Mouse (Mus musculus) ES-CJ7 (cell line): ENCODE measurements around the gene Timm22.

Source experiments
- DNase-seq: peaks from one replicate; pipeline ENCODE4 v3.0.0; 2011; ENCODE audit warnings: low read depth, low spot score

Gene Timm22

DNA sequence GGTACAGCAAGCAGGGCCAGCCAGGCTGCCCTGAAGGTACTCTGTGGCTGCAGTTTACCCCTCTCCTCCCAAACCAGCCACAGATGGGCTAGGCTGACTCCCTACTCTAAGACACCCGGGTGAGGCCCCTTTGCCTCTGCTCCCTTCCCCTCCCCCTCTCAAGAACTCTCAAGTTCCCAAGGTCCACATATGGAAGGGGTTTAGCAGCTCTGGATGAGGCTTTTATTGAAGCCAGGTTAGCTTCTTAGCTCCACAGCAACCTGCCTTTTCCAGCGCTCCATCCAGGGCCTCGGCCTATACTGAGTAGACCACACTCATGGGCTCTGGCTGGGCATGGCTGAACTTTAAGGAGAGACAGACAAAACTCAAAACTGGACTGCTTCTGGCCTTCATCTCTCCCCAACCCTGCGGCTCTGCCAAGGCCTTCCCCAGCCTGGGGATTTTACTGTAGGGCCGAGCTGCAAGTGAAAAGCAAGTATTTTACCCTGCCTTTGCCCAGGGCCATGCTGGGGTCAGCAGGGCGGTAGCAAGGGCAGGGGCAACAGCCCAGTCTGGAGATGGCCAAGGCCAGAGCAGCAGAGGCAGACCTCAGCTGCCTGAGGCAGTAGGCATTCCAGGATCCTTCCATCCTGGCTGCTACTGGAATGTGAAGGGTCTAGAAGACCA, 23.3 kb downstream of the Timm22 start:
- no peak for DNase-seq

DNA sequence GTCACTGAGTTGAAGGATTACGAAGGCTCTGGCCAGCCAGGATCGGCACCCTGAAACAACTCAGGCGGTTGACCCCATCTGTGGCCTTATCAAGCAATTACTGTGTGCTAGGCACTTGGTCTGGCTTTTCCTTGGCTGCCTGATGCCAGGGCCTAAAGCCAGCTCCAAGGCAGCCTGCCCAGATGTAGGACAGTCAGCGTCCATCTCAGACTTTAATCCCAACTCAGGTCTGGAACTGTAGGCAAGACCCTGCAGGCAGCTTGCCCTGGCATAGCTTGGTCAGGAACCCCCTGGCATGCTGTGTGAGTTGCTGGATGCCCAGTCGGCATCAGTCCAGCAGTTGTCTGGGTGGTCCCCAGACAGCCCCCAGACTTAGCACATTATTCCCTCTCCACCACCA, 29.3 kb downstream of the Timm22 start:
- DNase-seq, result no peak

DNA sequence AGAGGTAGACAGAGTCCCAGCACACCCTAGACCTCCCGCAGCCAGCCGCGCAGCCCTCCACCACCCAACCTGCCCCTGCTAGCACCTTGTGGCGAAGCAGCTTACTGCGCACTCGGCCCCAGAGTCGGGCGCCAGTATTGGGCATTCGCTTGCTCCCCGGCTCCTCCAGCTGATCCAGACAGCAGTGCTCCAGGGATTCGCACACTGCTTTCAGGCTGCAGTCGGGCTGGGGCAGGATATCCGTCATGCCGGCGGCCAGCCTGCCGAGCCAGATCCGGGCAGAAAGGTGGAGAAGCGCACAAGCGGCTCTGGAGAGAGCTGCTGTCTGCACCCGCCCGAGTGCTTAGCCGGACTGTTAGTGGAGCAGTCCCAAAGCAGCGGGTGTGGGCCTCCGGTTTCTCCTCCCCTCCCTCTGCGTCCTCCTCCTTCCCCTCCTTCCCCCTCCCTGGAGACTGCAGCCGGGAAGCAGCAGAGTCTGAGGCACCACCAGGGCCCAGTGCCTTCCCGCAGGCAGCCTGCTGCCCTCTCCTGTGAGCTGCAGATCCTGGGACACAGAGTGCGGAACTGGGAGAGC, 30.2 kb downstream of the Timm22 start:
- peak; percentile 65 for DNase-seq

DNA sequence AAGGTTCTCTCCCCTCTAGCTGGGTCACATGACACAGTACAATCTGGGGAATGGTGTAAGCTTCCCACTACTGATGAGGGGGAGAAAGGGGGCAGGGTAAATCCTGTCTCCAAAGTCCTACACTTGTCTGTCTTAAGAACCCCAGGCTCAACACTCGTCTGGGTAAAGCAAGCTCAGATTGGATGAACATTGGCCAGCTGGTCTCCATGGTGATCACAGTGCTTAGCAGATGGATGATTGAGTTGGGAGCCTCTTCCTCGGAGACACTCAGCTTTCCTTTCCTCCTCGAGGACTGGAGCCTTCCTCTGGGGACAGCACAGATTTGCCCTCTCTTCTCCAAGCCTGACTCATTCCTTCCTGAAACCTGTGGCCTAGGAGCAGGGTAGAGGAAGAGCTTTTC, 32.9 kb downstream of the Timm22 start:
- DNase-seq, result no peak

GRCm38 (mm10) chr11:76445459-76445858, 38.7 kb downstream of the Timm22 start:
- DNase-seq, result no peak

DNA sequence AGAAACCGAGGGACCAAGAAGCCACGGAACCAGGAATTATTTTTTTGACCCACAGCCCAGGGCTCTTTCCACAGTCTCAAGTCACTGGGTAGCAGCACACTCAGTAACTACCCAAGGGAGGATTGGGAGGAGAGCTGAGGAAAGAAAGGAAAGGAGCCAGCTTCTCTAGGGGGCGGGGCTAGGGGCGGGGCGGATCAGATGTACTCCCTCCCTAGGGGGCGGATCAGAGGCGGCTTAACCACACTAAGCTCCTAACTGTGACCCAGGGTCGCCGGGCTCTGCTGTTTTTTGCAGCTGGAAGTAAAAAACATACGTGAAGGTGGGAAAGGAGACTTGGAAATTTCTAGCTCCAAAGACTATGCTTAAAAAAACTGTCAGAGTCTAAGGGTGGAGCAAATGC, 39.5 kb downstream of the Timm22 start:
- peak; percentile 56 for DNase-seq

DNA sequence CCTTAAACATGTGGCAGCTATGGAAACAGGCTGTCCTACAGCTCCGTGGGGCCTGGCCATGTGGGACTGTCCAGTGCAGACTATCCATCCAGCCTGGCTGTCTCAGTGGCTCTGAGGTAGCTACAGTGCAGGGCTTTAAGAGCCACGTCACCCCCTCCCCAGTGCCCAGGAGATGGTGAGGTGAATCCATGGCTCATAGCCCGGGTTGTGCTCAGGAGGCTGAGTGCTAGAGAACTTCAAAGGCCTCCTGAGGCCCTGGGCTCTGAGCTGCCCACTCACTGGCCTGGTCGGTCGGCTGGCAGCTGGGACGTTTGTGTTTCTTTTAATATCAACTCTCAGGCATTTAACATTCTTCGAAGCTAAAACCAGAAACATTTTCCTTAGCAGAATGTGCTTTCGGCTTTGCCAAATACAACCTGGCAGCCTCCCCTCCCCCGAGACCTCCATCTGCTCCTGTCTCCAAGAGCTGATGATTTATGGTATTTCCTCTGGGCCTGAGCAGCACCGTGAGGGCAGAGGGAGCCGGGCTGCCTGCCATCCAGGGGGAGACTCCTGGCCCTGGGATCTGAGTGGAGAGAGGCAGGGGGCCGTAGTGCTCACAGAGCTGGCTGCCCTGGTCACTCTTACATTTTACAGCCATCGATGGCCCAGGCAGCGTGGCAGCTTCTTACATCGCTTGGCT, 42.9 kb downstream of the Timm22 start:
- no peak for DNase-seq

GRCm38 (mm10) chr11:76450202-76450561, 43.4 kb downstream of the Timm22 start:
- no peak for DNase-seq

- DNase-seq, result peak; percentile 83
These were observed 47.7 kb downstream of the Timm22 start for GRCm38 (mm10) chr11:76454492-76454891.

- DNase-seq, result peak; percentile 89
These were observed 49.5 kb downstream of the Timm22 start for GRCm38 (mm10) chr11:76456233-76456632.

DNA sequence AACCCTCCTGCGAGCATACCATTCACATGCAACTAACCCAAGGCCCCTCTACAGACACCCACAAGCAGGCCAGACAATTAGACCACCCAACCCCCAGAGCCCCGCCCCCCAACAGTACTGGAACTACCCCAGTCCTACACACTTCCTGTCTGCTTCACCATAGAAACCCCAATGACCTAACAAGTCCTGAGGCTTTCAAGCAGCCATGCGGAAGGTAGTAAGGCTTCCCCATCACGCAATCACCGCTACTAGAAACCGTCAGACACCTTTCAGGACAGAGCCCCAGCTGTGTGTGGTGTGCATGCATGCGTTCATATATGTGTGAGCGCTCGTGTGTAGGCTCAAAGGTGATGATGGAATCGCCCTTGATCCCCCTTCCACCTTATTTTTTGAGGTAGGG, 50.1 kb downstream of the Timm22 start:
- DNase-seq, result peak; percentile 62

GRCm38 (mm10) chr11:76458730-76459129, 52.0 kb downstream of the Timm22 start:
- no peak for DNase-seq

GRCm38 (mm10) chr11:76459489-76459888, 52.7 kb downstream of the Timm22 start:
- no peak for DNase-seq

DNA sequence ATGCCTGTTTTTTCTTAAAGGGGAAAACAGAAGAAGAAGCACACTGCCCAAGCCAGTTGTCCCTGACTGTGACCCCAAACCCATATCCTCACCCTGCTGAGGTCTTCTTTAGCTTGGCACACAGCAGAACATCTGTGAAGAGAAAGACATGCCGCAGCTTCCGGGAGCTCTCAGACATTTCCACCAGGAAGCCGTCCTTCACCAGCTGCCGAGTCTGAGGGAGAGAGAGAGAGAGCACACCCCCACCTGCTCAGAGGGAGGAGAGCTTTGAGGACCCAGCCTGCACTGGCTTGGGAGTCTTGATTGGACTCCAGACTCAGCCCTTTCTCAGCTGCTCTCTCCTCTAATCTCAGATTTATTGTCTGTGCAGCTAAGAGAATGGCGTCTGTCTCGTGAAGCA, 54.4 kb downstream of the Timm22 start:
- no peak for DNase-seq

DNA sequence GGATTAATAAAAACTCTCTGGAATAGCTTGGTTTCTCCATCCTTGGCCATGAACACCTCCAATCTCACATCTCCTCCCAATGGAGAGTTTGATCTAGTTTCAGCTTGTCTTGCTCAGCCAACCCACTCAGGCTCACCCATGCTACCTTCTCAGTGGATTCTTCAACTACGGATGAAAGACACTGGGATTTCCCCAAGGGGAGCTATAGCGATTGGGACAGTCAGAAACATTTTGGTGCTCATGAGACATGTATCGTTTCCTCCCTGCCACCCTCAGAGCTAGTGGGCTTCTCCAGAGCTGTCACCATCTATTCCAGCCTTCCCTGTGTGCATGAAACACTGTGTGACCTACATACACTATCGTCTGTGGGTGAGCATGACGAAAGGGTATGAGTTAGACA, 54.9 kb downstream of the Timm22 start:
- no peak for DNase-seq

DNA sequence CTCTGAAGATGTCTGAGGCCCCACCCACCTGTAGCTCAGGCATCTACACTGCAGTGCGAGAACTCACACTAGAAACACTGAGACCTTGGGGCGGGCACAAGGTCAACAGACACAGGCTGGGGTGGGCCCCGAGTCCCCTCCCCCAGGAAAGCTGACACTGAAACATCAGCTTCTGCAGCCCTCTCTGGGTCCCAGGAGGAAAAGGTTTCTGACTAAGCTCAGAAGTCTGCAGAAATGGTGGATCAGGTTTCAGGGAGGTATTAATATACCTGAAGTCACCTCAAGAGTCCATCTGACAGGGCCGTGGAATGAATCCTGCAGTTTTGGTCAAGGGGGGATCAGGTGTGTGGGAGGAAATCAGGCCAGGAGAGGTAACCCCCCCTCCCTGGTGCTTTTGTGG, 59.1 kb downstream of the Timm22 start:
- DNase-seq, result peak; percentile 43
